In the genomic region with DNA sequence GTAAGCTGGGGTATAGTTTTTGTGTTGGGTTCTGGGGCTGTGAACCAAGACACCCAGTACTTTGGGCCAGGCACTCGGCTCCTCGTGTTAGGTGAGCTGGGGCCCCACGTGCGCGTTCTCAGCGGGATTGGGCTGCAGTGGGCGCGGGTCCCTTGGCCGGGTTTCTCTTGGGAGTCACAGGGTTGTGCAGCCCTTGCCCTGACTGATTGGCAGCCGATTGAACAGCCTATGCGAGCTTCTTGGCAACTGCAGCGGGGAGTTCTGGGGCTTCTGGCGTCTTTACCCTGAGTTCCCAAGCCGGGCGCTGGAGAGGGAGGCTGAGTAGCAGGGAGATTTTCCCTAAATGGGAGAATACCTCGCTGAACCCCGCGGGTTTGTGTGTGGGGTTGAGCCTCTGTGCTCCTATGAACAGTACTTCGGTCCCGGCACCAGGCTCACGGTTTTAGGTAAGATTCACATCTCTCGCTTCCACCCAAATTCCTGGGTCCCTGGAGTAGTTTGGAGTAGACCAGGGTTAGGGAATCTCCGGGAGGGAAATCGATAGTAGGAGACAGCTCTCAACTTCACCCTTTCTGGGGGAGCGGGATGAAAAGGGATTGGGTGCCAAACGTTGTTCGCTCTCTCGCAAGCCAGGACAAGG, we compare ENCODE assay signal across 8 mouse cellular contexts. TPM values are rescaled to one million over a fixed set of nuclear protein-coding genes. Genes with fewer than 3 reads are reported as not detected.
A peak's percentile ranks its signal among the peaks of the same experiment; 100 is the strongest.
DNase-seq lines count a peak whose midpoint lies in the region; ATAC-seq and TF ChIP-seq lines count a peak whose summit lies in the region.

No protein-coding gene starts in this region.

- intact Hi-C loops in heart, adult 2 months (cut with DNase I) = no loop called here

- no peak for ATAC-seq in heart, embryonic 12.5 days (ENCODE audit: insufficient number of reproducible peaks, low FRiP score)
- peak; percentile 2 for ATAC-seq in CD4-positive, CD25-positive, alpha-beta regulatory T cell, adult 4 months
- ATAC-seq in limb, embryonic 15.5 days (ENCODE audit: insufficient number of reproducible peaks, low FRiP score, low TSS enrichment, low read depth) = no peak

- H3K4me1 ChIP-seq in heart, embryonic 12.5 days (replicated peaks) = peaks cover 4% of the 10 kb centered on the region; the same call in 1 of the 2 replicates
- no peaks in the 10 kb centered on the region for H3K4me1 ChIP-seq in heart, adult 2 months (ENCODE audit: control insufficient read depth, insufficient read depth, low read length)
- peaks cover 19% of the 10 kb centered on the region for H3K4me1 ChIP-seq in forebrain, embryonic 10.5 days
- H3K4me1 ChIP-seq in limb, embryonic 15.5 days = peaks cover 8% of the 10 kb centered on the region; the same call in 1 of the 2 replicates
- H3K4me1 ChIP-seq in small intestine, adult 2 months (ENCODE audit: control insufficient read depth, insufficient read depth, insufficient read length, low read length) = no peaks in the 10 kb centered on the region

- no peaks in the 10 kb centered on the region for H3K79me2 ChIP-seq in heart, adult 2 months (replicated peaks; ENCODE audit: control insufficient read depth, insufficient read depth, low read length)

- H3K9me3 ChIP-seq in heart, embryonic 12.5 days (replicated peaks) = no peaks in the 10 kb centered on the region
- no peaks in the 10 kb centered on the region for H3K9me3 ChIP-seq in forebrain, embryonic 10.5 days
- H3K9me3 ChIP-seq in limb, embryonic 15.5 days = no peaks in the 10 kb centered on the region

- peak overlapping the region; percentile 38 for H3K4me3 ChIP-seq in heart, embryonic 12.5 days
- H3K4me3 ChIP-seq in heart, adult 2 months = no peak overlapping the region
- peak overlapping the region; percentile 48 for H3K4me3 ChIP-seq in forebrain, embryonic 10.5 days
- H3K4me3 ChIP-seq in limb, embryonic 15.5 days = peak overlapping the region; percentile 29
- peak overlapping the region; percentile 51 for H3K4me3 ChIP-seq in small intestine, adult 2 months (ENCODE audit: low read depth, low read length)

- DNase-seq in heart, adult 2 months = no peak
- DNase-seq in forebrain, embryonic 10.5 days (ENCODE audit: extremely low spot score, low spot score) = peak; percentile 29
- DNase-seq in lung, postnatal 14 days = no peak
- no peak for DNase-seq in urinary bladder, postnatal 10 days (ENCODE audit: low spot score)

- H3K27me3 ChIP-seq in heart, embryonic 12.5 days (replicated peaks) = peaks cover 32% of the 10 kb centered on the region
- H3K27me3 ChIP-seq in heart, adult 2 months (ENCODE audit: control insufficient read depth, insufficient read depth, low read length) = no peaks in the 10 kb centered on the region
- peaks cover 20% of the 10 kb centered on the region for H3K27me3 ChIP-seq in forebrain, embryonic 10.5 days (ENCODE audit: poor library complexity, severe bottlenecking)
- H3K27me3 ChIP-seq in limb, embryonic 15.5 days = peaks cover 21% of the 10 kb centered on the region; the same call in 1 of the 2 replicates
- peaks cover 3% of the 10 kb centered on the region; the same call in 1 of the 2 replicates for H3K27me3 ChIP-seq in small intestine, adult 2 months (ENCODE audit: control insufficient read depth, insufficient read depth, low read length)

- H3K9ac ChIP-seq in heart, embryonic 12.5 days = peak overlapping the region; percentile 30; the same call in 1 of the 2 replicates
- H3K9ac ChIP-seq in heart, adult 2 months (ENCODE audit: low read depth, low read length) = no peak overlapping the region
- H3K9ac ChIP-seq in limb, embryonic 15.5 days = peak overlapping the region; percentile 20; the same call in 1 of the 2 replicates

- H3K27ac ChIP-seq in heart, embryonic 12.5 days (ENCODE audit: poor library complexity, severe bottlenecking) = no peak overlapping the region
- no peak overlapping the region for H3K27ac ChIP-seq in heart, adult 2 months
- H3K27ac ChIP-seq in forebrain, embryonic 10.5 days = peak overlapping the region; percentile 58; the same call in 1 of the 2 replicates
- H3K27ac ChIP-seq in limb, embryonic 15.5 days = no peak overlapping the region
- H3K27ac ChIP-seq in small intestine, adult 2 months (ENCODE audit: insufficient read depth, low read depth, low read length) = peak overlapping the region; percentile 49

- peak overlapping the region; percentile 71 for H3K4me2 ChIP-seq in heart, embryonic 12.5 days
- peak overlapping the region; percentile 47 for H3K4me2 ChIP-seq in limb, embryonic 15.5 days

- TF ChIP-seq POLR2A in heart, adult 2 months (IDR thresholded peaks at IDR 0.05; ENCODE audit: insufficient read depth, low read depth, low read length) = no peak
- no peak for TF ChIP-seq POLR2A in small intestine, adult 2 months (IDR thresholded peaks at IDR 0.05; ENCODE audit: low read depth, low read length)

- no peak for TF ChIP-seq EP300 in heart, adult 2 months (IDR thresholded peaks at IDR 0.05; ENCODE audit: insufficient read depth, low read depth, low read length)

- H3K36me3 ChIP-seq in heart, embryonic 12.5 days = no peaks in the 10 kb centered on the region
- no peaks in the 10 kb centered on the region for H3K36me3 ChIP-seq in heart, adult 2 months (ENCODE audit: control insufficient read depth, insufficient read depth, low read length)
- H3K36me3 ChIP-seq in forebrain, embryonic 10.5 days (replicated peaks) = no peaks in the 10 kb centered on the region
- H3K36me3 ChIP-seq in limb, embryonic 15.5 days = no peaks in the 10 kb centered on the region
- H3K36me3 ChIP-seq in small intestine, adult 2 months (ENCODE audit: control insufficient read depth, insufficient read depth, low read length) = no peaks in the 10 kb centered on the region

- no peak for TF ChIP-seq CTCF in heart, adult 2 months (IDR thresholded peaks at IDR 0.05)
- TF ChIP-seq CTCF in small intestine, adult 2 months (IDR thresholded peaks at IDR 0.05; ENCODE audit: extremely low read depth, insufficient read length, insufficient replicate concordance, low read depth, low read length) = no peak

- WGBS in heart, embryonic 12.5 days = 5% methylated on average over 28 of the region's 28 CpGs
- WGBS in heart, adult 2 months = 7% methylated on average over 28 of the region's 28 CpGs
- WGBS in forebrain, embryonic 10.5 days = 4% methylated on average over 28 of the region's 28 CpGs
- 4% methylated on average over 28 of the region's 28 CpGs for WGBS in limb, embryonic 15.5 days
- 13% methylated on average over 28 of the region's 28 CpGs for WGBS in small intestine, adult 2 months

RNA-seq across cellular contexts. Expression of a gene that starts 21.9 kb away (rescaled TPM):
- not detected in 2 replicates for polyA plus RNA-seq in heart, embryonic 12.5 days (2016; fragmentation: Nextera tagmentation; extraction: Ambion mirVana)
- total RNA-seq in heart, adult 2 months (2021) = not detected
- 0.67 TPM in 1 of 2 replicates, not detected in the other for polyA plus RNA-seq in heart, adult 2 months (2012; rRNA removed)
- 1 to 10 TPM; 2.0 to 3.1 TPM for polyA plus RNA-seq in CD4-positive, CD25-positive, alpha-beta regulatory T cell, adult 4 months (2017; shearing (Covaris generic))
- polyA plus RNA-seq in forebrain, embryonic 10.5 days (2016; fragmentation: Nextera tagmentation; extraction: Ambion mirVana) = not detected in 2 replicates
- polyA plus RNA-seq in limb, embryonic 15.5 days (2015; fragmentation: Nextera tagmentation; extraction: Ambion mirVana) = not detected in 2 replicates
- polyA plus RNA-seq in small intestine, adult 2 months (2012; rRNA removed) = 73.6 and 36,591 TPM in 2 replicates

Comparison
In these comparisons a context has a peak if more than half of its experiments do, and no peak if none do; other contexts are left out.
1. H3K27ac ChIP-seq: peak in forebrain, embryonic 10.5 days (single experiment) and small intestine, adult 2 months (single experiment); none in heart, embryonic 12.5 days (single experiment), heart, adult 2 months (single experiment) and limb, embryonic 15.5 days (single experiment).
2. RNA of a gene that starts 21.9 kb away (polyA plus RNA-seq): 73.6 to 36,591 TPM in small intestine, adult 2 months; 2.0 to 3.1 TPM in CD4-positive, CD25-positive, alpha-beta regulatory T cell, adult 4 months, 0.67 TPM in heart, adult 2 months, not detected in heart, embryonic 12.5 days, not detected in forebrain, embryonic 10.5 days and not detected in limb, embryonic 15.5 days; every median in the first group is over 10 times any median in the second.